In genomic region chr3:66646251-66646650, GRCm38 (mm10) we compare ENCODE assay signal across 22 mouse cellular contexts.
DNase-seq lines count a peak whose midpoint lies in the region; ATAC-seq lines count a peak whose summit lies in the region.
"Had no signal": no experiment of that assay in that cellular context is flagged by ENCODE, and none has a peak within 500 bp of the region (broad histone marks: within the 10 kb centered on the region; RNA-seq: fewer than 3 reads in every experiment).

No protein-coding gene starts in this region.

- 21% methylated on average over 4 of the region's 4 CpGs for WGBS in lung, embryonic 16.5 days
- 43% methylated on average over 4 of the region's 4 CpGs for WGBS in embryonic facial prominence, embryonic 10.5 days
- WGBS in midbrain, embryonic 13.5 days: 44% methylated on average over 4 of the region's 4 CpGs

- H3K36me3 ChIP-seq in lung, embryonic 16.5 days (ENCODE audit: control insufficient read depth, insufficient read depth, low read length): no peaks in the 10 kb centered on the region
- H3K36me3 ChIP-seq in embryonic facial prominence, embryonic 10.5 days (replicated peaks): no peaks in the 10 kb centered on the region
- H3K36me3 ChIP-seq in midbrain, embryonic 13.5 days: no peaks in the 10 kb centered on the region
- H3K36me3 ChIP-seq: limb, embryonic 12.5 days; midbrain, embryonic 12.5 days had no signal

- no peak overlapping the region for H3K4me2 ChIP-seq in lung, embryonic 16.5 days (ENCODE audit: low read depth, low read length)
- H3K4me2 ChIP-seq in midbrain, embryonic 13.5 days (replicated peaks): no peak overlapping the region
- H3K4me2 ChIP-seq: hindbrain, embryonic 14.5 days; limb, embryonic 12.5 days; liver, embryonic 11.5 days; midbrain, embryonic 12.5 days had no signal

- no peaks in the 10 kb centered on the region for H3K27me3 ChIP-seq in lung, embryonic 16.5 days (ENCODE audit: control insufficient read depth, insufficient read depth, low read depth, low read length)
- H3K27me3 ChIP-seq in embryonic facial prominence, embryonic 10.5 days (replicated peaks; ENCODE audit: low read depth, poor library complexity, severe bottlenecking): no peaks in the 10 kb centered on the region
- H3K27me3 ChIP-seq in midbrain, embryonic 13.5 days: no peaks in the 10 kb centered on the region
- H3K27me3 ChIP-seq: limb, embryonic 12.5 days; midbrain, embryonic 12.5 days had no signal

- no peak overlapping the region for H3K9ac ChIP-seq in lung, embryonic 16.5 days (ENCODE audit: low read length)
- no peak overlapping the region for H3K9ac ChIP-seq in midbrain, embryonic 13.5 days (replicated peaks)
- H3K9ac ChIP-seq: forebrain, postnatal 0 days; hindbrain, embryonic 14.5 days; limb, embryonic 12.5 days; liver, postnatal 0 days; midbrain, embryonic 12.5 days had no signal

- no peaks in the 10 kb centered on the region for H3K9me3 ChIP-seq in lung, embryonic 16.5 days (ENCODE audit: control insufficient read depth, low read length)
- no peaks in the 10 kb centered on the region for H3K9me3 ChIP-seq in embryonic facial prominence, embryonic 10.5 days
- H3K9me3 ChIP-seq in midbrain, embryonic 13.5 days: no peaks in the 10 kb centered on the region
- H3K9me3 ChIP-seq: limb, embryonic 12.5 days; midbrain, embryonic 12.5 days had no signal

- H3K4me3 ChIP-seq in lung, embryonic 16.5 days (ENCODE audit: low read length): no peak overlapping the region
- H3K4me3 ChIP-seq in embryonic facial prominence, embryonic 10.5 days: no peak overlapping the region
- H3K4me3 ChIP-seq in midbrain, embryonic 13.5 days (replicated peaks): no peak overlapping the region
- H3K4me3 ChIP-seq: layer of hippocampus, adult 2 months; limb, embryonic 12.5 days; midbrain, embryonic 12.5 days had no signal

- ATAC-seq in lung, embryonic 16.5 days (ENCODE audit: low read depth): peak; percentile 61; the same call in 1 of the 2 replicates
- ATAC-seq in midbrain, embryonic 13.5 days: no peak
- ATAC-seq: forebrain, postnatal 0 days; liver, postnatal 0 days had no signal

- no peak for DNase-seq in lung, postnatal 14 days
- DNase-seq in adrenal gland, adult 2 months: peak; percentile 53
- peak; percentile 5 for DNase-seq in adrenal gland, postnatal 25 days
- DNase-seq in embryonic facial prominence, embryonic 10.5 days (ENCODE audit: low spot score): no peak
- DNase-seq in cerebellum, postnatal 25 days: no peak
- DNase-seq: cerebellum, adult 11-12 months; cerebellum, postnatal 10 days; forebrain, postnatal 0 days; gastrocnemius, postnatal 14 days; heart, adult 18-20 months; heart, postnatal 4 days; kidney, adult 8-10 months; kidney, postnatal 25 days; liver, postnatal 0 days; right cerebral cortex, postnatal 14 days had no signal

- peaks cover 5% of the 10 kb centered on the region for H3K4me1 ChIP-seq in lung, embryonic 16.5 days (replicated peaks; ENCODE audit: control insufficient read depth, insufficient read depth, low read length)
- H3K4me1 ChIP-seq in embryonic facial prominence, embryonic 10.5 days: peaks cover 19% of the 10 kb centered on the region
- H3K4me1 ChIP-seq in midbrain, embryonic 13.5 days (replicated peaks): 0 out of 2 replicates have a peak, but pooled peaks cover 4% of the 10 kb centered on the region
- H3K4me1 ChIP-seq: midbrain, embryonic 12.5 days had no signal

- H3K27ac ChIP-seq in lung, embryonic 16.5 days (ENCODE audit: low read length): no peak overlapping the region
- 0 out of 2 replicates have a peak overlapping the region, but pooled peaks have one; percentile 14 for H3K27ac ChIP-seq in embryonic facial prominence, embryonic 10.5 days (replicated peaks)
- no peak overlapping the region for H3K27ac ChIP-seq in midbrain, embryonic 13.5 days
- H3K27ac ChIP-seq: hindbrain, embryonic 14.5 days; layer of hippocampus, adult 2 months; limb, embryonic 12.5 days; midbrain, embryonic 12.5 days had no signal

Comparison
In these comparisons a context has a peak if more than half of its experiments do, and no peak if none do; other contexts are left out.
1. DNase-seq: peak in adrenal gland, adult 2 months (single experiment) and adrenal gland, postnatal 25 days (single experiment); none in lung, postnatal 14 days (single experiment), embryonic facial prominence, embryonic 10.5 days (single experiment) and cerebellum, postnatal 25 days (0 of 2).